Mouse (Mus musculus) adrenal gland, postnatal 4 days (tissue): ENCODE data around the gene Pacs2. TPM values are rescaled to one million over a fixed set of nuclear protein-coding genes. Genes with fewer than 3 reads are reported as not detected.

Experiments used
- DNase-seq, 2 experiments: peaks; one replicate each; pipeline ENCODE4 v3.0.0; 2021 to 2022; ENCODE audit warnings: low spot score in 2 of 2, mixed read lengths in 2 of 2
- total RNA-seq, 2 experiments: library from RNA; stranded (reverse); gene quantifications; 2 replicates each; pipeline ENCODE4 v1.2.3; 2021

Pacs2 gene
- total RNA-seq, 2 experiments from 2014 or later, result 46.0 to 50.4 TPM

DNA sequence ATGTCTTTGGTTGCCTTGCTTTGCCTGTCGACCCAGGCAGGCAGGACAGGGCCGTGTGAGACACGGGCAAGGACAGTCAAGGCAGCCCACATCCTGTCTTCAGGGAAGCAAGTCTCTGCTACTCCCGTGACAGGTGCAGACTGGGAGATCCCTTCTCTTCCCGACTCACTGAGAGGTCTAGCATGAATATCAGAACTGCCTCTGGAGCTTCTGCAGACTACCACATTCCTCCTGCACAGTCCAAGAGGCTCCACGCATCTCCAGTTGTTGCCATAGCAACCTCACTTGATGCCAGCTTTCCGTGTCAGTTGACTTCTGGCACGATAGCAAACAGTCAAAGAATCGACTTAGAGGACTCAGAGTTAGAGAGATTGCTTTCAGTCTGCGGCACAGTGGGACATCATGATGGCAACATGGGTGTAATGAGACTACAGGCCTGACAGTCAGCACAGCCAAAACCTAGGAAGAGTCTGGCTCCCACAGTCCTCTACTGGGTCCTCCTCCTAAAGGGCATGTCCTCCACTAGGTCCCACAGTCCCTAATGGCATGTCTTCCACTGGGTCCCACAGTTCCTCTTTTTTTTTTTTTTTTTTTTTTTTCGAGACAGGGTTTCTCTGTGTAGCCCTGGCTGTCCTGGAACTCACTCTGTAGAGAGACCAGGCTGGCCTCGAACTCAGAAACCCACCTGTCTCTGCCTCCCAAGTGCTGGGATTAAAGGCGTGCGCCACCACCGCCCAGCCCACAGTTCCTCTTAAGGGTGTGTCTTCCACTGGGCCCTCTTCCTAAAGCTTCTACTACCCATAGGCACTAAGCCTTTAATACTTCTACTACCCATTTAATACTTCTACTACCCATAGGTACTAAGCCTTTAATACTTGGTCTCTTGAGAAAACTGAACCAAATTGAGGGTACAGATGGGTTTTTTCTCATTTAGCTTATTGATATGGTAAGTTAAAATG is 27.5 kb downstream of the Pacs2 start:
- no peak for DNase-seq

DNA sequence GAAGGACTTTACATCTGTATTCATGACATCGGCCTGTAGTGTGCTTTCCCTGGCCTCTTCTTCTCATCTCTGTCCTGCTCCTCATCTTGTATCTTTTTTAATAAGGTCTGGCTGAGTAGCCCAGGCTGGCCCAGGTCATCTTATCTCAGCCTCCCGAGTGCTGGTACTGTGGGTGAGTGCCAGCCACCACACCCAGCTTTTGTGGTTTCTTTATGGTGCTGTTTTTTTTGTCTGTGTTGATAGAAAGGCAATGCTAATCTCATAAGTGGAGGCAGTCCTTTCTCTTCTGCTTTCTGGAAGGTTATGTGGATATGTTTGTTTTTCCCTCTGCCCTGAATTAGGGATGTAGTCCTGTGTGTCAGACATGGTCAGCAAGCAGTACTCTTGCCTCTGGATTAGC is 28.2 kb downstream of the Pacs2 start:
- DNase-seq, result no peak

DNA sequence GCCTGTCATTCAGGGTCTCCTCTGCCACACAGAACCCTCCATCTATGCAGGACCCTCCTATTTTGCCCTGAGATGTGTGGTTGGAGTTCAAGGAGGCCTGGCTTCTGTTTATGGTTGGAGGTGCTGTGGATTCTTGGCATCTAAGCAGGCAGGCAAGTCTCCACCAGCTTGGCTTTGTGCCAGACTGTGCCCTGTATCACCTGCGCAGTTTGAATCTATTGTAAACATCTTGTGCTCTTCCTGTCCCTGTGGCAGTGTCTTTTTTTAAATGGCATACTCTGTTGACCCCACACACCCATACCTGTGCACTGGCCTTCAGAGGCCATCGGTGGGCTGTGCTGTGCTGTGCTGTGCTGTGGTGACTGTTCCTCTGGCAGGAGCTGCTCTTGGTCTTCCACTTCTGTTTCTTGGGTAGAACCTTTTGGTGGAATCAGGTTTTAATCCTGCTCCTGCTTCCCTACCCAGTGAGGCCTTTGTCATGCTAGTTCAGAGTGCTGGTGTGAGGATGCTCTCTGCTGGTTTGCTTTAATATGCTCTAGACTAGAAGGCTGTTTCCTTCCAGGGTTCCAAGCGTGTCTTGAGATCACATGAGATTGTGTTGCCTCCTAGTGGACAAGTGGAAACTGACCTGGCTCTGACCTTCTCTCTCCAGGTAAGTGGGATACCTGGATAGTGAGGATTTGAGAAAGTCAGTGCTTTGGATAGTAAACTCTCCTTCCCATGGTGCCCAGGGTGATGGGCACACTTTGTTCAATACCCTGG is 30.8 kb downstream of the Pacs2 start:
- no peak for DNase-seq

DNA sequence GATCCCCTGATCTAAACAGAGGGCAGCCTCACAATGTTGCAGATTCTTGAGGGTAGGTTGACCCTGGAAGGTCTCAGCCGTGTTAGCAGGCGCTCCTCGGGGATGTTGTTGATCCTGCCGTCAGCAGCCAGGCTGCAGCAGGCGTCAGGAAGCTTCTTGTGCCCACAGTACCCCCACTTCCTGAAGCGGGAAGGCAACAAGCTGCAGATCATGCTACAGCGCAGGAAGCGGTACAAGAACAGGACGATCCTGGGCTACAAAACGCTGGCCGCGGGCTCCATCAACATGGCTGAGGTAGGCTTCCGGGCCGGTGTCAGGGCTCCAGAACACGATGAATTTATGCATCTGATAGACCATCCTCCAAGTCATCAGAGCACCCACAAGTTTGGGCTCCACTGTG is 32.6 kb downstream of the Pacs2 start:
- DNase-seq, result no peak

DNA sequence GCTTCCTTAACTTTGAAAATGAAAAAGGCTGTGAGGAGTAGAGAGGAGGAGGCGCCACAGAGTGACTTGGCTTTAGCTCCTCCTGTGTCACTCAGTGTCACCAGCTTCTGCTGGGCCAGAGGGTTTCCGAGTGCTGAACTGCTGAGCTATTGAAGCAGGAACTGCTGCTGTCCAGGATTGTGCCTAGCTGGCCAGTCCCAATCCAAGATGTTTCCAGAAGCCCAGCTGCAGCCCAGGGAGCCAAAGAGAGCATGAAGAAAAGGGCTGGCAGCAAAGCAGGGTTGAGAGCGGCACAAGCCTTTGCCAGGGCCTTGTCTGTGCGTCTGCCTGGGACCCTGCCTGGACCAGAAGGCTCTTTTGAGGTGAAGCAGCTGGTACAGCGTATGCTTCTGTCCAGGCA is 33.8 kb downstream of the Pacs2 start:
- DNase-seq, result no peak

DNA sequence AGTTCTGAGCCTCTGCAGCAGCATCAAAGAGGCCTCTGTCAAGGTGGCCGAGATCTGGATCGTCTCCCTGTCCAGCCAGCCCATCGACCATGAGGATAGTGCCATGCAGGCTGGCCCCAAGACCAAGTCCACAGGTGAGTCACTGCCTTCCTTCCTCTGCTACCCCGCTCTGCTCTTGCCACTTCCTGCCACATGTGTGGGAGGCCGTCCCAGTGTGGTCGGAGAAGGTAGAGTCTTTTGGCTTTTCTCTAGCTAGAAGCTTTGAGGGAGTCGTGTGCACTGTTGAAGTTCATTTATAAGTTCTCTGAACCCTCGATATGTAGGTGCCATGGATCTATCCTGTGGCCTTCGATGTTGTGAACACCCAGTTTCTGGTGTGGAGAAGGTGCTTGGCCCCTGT is 35.5 kb downstream of the Pacs2 start:
- no peak for DNase-seq

DNA sequence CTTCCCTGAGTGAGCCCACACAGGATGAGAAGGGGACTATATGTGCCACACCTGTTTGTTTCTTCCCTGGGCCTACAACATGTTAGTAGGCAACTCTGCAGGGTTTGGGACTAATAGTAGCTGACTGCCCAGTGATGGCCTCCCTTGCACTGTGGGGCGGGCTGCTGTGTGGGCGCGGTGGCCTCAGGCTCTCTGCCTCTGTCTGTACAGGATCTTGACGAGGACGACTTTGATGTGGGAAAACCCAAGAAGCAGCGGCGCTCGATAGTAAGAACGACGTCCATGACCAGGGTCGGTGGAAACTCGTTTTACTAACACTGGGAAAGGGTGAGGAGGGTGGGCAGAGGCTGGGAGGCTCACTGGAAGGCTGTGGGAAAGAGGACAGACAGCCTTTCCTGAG is 36.4 kb downstream of the Pacs2 start:
- no peak for DNase-seq

DNA sequence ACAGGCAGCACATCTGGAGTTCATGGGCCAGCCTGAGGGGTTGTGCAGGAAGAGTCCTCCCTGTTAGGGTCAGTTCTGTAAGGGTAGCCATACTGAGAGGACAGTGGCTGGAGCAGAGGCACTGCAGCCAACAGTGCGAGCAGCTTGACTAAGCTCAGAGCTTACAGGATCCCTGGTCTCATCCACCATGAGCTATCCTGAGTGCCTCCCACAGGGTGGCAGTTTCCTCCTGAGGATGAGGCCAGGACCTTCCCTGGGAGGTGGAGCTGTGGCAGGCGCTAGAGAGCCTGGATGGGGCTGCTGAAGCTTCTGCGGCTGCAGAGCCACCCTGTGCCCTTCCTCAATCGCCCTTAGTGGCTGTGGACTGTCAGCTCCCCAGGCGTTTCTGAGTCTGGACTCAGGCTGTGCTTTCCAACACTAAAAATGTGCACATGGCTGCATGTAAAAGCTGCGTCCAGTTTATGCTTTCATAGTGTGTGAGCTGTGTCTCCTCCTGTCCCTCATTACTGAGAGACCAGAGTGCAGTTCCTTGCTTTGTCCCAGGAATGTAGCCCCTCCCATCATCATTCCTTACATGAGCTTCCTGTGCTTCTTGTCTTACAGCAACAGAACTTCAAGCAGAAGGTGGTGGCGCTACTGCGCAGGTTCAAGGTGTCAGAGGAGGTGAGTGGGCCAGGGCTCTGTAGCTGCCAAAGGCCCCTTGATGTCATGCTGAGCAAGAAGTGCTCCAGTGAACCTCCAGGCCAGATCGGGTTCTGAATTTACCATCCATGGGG is 37.5 kb downstream of the Pacs2 start:
- no peak for DNase-seq

DNA sequence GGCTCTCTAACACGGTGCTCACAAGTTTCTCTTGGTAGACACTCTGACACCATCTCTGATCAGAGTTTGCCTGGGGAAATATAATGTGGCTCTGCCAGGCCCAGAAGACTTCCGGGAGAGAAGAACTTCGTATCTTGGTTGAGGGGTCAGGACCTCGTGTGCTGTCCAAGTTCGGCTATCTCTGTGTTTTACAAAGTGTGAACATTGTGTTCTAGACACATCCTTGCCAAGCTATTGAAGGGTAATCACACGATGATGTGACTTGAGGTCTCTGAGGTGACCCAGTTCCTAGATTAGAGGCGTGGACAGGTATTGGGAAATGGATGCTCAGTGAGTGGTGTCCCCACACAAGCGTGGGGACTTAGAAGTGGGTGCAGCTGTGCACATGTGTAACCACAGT is 41.8 kb downstream of the Pacs2 start:
- DNase-seq, result no peak

DNA sequence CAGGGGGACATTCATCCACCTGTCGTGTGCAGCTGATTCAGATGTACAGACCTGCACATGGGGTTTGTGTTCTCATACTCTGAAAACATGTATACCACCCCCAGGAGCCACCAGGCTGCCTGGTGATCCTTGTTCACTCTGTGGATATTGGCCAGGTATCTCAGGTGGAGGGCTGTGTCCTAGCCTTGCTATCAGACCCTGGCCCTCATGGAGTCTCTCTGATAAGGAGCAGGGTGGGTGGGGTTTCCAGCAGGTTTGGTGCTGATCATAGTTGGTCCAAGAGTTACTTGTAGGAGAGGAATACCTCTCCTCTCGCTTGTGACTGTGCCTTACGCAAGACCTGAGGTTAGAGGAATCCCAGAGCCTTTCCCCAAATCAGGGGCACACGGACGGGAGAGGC is 45.9 kb downstream of the Pacs2 start:
- no peak for DNase-seq

DNA sequence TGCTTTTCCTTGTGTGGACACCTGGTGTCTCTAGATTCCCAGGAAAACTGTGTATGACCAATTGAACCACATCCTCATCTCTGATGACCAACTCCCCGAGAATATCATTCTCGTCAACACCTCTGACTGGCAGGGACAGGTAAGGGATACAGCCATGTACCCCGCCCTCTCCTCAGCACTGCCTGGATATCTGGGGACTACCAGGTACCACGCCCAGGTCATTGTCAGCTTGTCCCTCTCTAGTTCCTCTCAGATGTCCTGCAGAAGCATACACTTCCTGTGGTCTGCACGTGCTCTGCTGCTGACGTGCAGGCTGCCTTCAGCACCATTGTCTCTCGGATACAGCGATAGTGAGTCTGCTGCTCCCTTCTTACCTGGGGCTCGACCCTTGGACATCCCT is 47.3 kb downstream of the Pacs2 start:
- no peak for DNase-seq

DNA sequence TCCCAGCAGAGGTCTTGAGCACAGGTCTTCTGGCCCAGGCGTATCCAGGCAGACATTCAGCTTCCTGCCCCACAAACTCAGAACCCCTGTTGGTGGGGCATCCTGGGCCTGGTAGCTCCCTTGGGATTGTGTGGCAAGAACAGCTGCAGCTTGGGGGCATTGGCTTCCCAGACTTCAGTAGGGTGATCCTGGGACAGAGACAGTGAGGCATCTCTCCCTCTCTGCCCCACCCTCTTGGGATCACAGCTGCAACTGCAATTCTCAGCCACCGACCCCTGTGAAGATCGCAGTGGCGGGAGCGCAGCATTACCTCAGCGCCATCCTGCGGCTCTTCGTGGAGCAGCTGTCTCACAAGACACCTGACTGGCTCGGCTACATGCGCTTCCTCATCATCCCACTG is 47.9 kb downstream of the Pacs2 start:
- DNase-seq, result no peak

DNA sequence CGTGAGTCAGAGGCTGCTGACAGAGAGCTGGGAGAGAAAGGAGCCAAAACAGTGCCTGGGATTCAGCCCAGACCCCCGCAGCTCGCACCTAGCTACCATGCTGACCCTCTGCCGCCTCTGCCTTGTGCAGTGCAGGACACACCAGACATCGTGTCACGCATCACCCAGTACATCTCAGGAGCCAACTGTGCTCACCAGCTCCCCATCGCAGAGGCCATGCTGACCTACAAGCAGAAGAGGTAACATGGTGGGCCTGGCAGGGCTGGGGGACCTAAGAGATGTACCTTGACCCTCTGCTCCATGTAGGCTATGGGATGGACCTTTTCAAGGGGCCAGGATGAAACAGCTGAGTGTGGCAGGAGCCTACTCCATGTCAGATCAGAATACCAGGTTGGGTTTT is 49.4 kb downstream of the Pacs2 start:
- DNase-seq, result no peak

DNA sequence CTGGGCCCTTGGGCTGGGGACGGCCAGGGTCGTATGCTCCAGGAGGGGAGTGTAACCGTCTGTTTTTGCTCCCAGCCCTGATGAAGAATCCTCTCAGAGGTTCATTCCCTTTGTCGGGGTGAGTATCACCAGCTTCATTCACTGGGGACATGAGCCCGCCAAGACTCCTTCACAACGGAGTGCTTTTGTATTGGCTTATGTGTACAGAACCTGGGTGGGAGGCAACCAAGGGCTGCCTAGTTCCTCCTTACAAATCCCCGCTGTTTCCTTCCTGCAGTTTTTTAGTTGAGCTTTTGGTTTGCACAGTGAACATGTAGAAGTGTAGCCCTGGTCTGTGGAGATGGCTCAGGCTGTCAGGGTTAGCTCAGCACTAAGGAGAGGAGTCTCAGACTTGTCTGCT is 53.7 kb downstream of the Pacs2 start:
- no peak for DNase-seq

DNA sequence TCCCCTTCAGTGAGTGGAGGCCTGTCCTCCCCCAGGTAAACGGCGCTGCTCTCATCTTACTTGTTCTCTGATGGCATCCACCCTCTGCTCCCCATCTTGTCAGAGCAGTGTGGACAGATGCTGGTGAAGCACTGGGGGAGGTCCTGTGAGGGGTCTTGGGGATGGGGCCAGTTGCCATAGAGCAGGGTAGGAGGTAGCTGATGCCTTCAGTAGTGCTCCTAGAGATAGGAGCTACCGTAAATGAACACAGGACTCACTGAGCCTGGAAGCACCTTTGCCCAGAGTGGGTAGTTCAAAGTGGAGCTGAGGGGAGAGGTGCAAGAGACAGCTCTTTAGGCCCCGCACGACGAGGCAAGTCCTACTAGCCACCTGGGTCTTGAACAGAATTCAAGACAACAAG is 55.1 kb downstream of the Pacs2 start:
- no peak for DNase-seq

DNA sequence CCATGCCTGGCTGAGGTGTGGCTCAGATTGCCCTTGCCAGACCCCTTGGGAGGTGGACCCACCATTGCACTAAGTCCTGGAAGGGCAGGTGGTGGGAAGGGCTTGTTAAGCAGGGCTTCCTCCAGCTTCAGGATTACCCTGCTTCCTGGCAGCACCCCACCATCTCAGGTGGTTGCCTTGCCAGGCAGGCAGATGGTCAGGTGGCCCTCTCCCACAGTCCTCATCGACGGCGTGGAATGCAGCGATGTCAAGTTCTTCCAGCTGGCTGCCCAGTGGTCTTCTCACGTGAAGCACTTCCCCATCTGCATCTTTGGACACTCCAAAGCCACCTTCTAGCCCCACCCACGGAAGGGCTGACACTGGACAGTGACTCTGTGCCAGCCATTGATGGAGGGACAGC is 57.0 kb downstream of the Pacs2 start:
- no peak for DNase-seq

DNA sequence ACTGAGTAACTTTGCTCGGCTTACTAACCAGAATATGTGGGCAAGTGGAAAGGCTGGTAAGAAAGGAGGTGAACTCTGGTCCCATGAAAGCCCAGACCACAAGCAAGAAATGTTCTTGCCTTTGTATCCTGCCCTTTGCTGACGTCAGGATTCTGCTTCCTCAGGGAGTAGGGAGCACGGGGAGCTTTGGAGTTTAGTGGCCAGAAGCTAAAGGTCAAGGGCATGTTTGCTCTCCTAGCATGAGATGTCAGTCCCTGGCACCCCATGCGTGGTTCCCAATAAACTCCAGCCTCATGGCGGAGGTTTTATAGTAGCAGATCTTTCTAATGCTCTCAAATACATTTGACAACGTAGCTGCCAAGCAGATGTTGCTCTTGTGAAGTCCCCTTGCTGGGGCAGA is 57.5 kb downstream of the Pacs2 start:
- no peak for DNase-seq

DNA sequence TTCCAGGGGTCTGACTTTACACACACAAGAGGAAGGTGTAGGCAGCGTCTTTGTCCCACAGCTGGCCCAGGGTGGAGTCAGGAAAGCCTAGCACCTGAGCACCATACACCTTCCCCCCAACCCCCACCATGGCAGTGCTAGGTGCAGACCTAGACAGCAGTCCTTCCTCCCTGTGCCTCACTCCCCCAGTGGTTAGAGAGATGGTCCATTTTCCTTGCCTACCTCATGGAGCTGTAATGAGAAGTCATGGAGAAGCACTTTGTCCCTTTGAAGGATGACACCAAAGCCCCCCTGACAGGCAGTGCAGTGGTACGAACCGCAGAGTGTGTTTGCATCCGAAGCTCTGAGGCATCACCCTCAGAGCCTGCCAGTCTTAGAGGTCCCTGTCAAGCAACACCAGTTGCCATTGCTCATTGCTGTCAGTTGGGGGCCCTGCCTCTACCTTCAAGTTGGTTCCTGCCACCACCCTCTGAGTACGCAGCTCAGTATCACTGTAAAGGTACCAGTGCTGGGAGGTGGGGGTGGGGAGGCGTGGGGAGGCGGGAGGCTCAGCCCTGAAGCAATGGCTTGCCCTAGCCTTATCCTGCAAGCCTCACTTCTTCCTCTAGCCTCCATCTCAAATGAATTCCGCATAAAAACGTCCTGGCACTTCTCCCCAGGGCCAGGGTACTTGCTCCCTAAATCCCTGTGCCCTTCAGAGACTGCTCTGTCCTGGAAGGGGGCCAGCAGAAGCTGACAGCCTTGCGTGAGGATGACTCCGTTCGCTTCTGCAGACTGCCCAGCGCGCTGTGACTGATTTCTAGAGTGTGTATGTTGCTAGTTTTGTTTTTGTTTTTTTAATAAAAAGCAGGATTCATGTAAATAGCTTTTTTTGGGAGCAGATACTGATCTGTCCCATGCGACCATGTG is 59.4 kb downstream of the Pacs2 start:
- DNase-seq, result peak in 1 of 2 experiments; percentile 40

DNA sequence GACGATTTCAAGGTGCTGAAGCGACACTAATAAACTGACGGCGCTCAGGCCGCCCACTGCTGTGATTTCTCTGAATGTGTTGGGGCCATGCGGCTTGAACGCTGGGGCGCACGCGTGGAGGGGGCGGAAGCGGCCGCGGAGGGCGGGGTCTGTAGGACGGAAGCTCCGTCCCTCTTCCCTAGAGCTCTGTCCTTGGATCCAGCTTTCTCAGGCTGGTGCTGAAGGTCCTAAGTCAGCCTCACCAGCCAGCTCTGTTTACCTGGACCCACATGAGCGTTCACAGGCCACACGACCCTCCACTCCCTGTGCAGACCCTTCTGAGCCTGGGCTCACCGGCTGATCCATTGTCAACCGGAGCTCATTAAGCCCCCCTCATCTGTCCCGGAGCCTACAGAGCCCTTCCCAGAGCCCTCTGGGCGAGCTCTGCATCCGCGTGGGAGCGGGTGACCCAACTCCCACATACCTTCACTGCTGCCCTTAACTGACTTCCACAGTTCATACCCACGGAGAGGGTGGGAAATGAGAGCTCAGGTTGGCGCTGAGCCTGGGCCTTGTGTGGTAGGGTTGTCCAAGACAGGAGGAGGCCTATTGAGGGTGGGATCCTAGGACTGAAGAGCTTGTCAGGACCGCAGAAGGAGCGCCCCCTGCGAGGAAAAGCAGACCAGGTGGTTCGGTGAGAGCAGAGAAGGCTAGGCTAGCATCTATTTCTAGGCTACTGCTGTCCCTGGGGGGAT is 60.2 kb downstream of the Pacs2 start, which contains the start of gene Tex22:
Gene Tex22 (plus strand): TSS at position 174 of the 734 bp plus-strand sequence.
- DNase-seq, result peak; percentile 73 to 81

DNA sequence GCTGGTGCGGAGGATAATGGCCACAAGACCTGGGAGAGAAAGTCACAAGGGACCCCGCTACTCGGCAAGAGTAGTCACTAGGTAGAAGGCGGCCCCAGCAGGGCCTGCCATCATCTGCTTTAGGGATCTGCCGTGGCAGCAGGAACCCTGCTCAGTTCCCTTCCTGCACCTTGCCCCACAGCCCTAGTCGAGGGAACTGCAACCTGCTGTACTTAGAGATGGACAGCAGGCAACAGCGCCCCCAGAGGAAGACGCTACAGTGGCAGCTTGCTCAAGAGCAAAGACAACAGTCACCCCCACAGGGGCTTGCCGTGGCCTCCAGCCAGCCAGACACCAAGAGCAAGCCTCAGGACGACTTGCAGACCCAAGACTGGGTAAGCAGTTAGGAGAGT is 60.8 kb downstream of the Pacs2 start:
- peak; percentile 53 to 80 for DNase-seq
